Mouse (Mus musculus) small intestine, adult 2 months (tissue): Measurements from ENCODE around the gene Lsm7.

Source experiments
- CTCF ChIP-seq: fragments of 200-500 bp; IDR thresholded peaks from 2 replicates; pipeline ENCODE4 v1.5.1; 2012; ENCODE audit warnings: low read depth, mild to moderate bottlenecking, control low read depth, inconsistent platforms, low read length, moderate library complexity, mixed read lengths; ENCODE audit not compliant: insufficient replicate concordance, insufficient read length; ENCODE audit errors: extremely low read depth
- POLR2A ChIP-seq: fragments of 200-500 bp; IDR thresholded peaks from 2 replicates; pipeline ENCODE4 v1.6.1; 2012; ENCODE audit warnings: low read depth, mild to moderate bottlenecking, control low read depth, inconsistent platforms, low read length, moderate library complexity

GRCm38 (mm10) chr10:80814800-80815199 lies 40.2 kb downstream of the Lsm7 start:
- TF ChIP-seq CTCF: no peak
- no peak for TF ChIP-seq POLR2A
